Mouse (Mus musculus) retina, adult 2 months (tissue): Measurements from ENCODE around the gene 1700025G04Rik.

Experiments
- DNase-seq: peaks from one replicate; pipeline ENCODE4 v3.0.0-alpha.2; 2012; ENCODE audit warnings: low read depth, low spot score

The 1700025G04Rik gene

DNA sequence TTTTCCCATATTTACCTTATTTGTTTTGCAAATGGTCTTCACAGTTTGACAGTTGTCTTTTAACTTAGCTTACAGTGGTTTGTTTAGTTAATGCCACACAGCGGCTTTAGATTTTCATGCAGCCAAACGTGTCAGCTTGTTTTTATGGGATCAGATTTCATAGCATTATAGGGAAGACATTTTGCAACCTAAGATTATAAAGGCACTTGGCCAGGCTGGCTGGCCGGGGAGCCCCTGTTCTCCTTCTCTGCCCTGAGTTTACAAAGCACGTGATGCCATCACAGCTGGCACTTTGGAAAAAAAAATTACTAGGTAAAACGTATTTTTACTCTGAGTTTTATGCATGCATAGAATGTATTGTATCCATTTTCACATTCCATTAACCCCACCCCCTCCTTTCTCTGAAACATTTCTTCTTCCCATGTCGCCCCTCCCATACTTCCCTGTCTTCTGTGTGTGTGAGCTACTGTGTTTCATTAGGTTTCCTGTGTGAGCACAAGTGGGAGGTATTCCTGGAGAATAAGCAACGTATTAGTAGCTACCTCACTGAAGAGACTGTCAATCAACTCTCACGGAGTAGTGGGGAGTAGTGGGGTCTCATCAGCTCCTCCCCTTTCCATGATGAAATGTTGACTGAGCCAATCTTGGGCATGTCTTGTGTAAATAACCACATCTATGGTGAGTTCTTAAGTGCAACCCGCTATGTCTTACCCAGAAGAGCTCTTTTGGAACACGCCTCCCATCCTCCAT lies 93.8 kb downstream of the 1700025G04Rik start:
- DNase-seq = no peak

DNA sequence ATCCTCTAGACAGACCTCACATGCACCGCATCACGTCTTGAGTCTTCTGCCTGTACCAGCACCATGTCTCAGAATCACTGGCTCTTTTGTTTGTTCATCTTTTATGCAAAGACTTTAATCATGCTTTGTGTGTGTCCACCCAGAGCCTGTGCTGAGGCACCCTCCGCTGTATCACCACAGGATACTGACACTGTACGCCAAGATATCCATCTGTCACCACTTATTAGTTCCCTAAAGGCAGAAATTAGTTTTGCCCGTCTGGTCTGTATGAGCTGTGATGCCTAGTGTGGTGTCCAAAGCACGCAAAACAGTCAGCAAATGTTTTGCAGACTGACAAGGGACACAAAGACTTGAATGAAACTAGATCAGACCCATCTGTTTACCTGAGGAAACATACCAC lies 95.7 kb downstream of the 1700025G04Rik start:
- no peak for DNase-seq

- no peak for DNase-seq
Observed at GRCm38 (mm10) chr1:151991505-151991904, 98.4 kb downstream of the 1700025G04Rik start.

GRCm38 (mm10) chr1:151990615-151991014 lies 99.3 kb downstream of the 1700025G04Rik start:
- DNase-seq = no peak

GRCm38 (mm10) chr1:151988713-151989112 lies 101.2 kb downstream of the 1700025G04Rik start:
- DNase-seq = no peak

DNA sequence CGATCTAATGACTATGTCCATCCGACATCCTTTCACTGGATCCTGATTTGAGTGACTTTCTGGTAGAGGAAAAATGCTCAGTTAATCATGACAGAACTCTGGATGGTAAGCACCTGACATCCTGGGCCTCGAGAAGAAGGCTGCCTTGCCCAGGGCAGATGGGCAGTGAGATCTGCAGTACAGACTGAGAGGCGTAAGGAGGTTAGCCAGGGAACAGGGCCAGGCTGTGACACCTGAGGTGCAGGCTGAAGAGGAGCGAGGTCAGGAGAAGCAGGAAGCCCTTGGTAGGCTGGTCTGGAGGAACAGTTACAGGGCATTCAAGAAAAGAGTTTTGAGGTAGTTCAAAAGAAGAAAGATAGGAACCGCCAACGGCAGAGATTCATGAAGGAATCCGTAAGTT lies 101.9 kb downstream of the 1700025G04Rik start:
- no peak for DNase-seq

DNA sequence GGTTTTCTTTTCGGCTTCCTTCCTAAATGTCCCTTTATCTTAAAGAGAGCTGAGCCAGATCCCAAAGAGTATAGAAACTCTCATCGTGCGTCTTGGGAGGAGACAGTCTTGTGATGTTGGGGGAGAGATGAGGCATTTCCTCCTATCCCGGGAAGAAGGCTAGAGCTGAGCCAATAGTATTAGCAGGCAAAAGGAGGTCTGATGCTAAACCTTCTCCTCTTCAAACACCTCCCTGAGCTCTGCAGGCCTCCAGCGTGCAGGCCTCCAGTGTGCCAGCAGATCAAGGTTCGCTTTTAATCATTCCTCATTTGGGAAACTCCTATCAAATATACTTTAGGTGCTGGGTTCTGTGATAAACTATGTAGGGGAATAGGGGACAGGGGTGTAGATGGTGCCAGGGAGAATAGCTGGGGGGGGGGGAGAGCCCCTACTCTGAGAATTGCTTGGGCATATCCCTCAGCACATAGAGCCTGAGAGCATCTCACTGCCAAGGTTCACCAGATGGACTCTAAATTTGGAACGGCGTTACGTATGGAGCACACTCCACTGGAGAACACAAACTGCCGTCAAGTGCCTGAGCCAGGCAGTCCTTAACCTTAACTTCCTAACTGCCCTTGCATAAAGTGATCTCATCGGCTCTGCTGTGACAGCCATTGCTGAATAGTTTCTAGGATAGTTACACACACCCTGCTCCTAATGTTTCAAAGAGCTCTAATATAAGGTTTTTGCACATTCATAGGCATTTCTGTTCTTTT lies 103.7 kb downstream of the 1700025G04Rik start:
- no peak for DNase-seq

DNA sequence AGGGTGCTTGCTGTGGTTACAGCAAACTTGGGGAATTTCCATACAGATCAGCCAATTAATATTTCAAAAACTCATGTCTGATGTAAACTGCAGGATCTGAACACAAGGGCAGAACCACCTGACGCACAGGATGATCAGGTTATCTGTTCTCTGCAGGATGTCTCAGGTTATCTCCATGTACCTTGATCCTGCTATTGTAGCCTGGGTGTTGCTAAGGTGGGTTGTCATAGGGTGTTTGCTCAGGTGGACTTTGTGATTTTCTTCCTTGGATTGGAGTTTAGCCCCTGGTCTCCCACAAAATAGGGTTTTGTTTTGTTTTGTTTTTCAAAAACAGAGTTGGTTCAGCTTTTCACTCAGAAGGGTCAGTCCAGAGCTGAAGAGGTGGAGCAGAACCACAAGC lies 104.9 kb downstream of the 1700025G04Rik start:
- DNase-seq = no peak

GRCm38 (mm10) chr1:151983991-151984390 lies 105.9 kb downstream of the 1700025G04Rik start:
- DNase-seq = no peak

DNA sequence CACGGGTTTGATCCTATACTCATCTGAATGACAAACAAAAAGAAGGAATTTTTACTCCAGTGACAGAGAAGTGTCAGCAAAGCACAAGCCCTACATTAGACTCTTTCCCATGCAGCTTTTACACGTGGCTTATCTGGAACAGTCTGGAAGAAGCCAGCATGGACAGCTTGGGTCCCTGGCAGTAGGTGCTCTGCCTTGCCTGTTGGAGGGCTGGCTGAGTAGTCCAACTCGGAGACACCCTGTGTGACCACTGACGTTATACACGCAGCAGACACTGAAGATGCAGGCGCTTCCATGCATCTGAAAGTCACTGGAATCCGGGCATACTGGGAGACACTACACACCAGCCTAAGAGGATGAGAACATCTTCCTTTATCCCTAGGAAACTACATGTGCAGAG lies 109.4 kb downstream of the 1700025G04Rik start:
- DNase-seq = no peak

- DNase-seq = no peak
Observed at GRCm38 (mm10) chr1:151979803-151980456, 110.0 kb downstream of the 1700025G04Rik start.

DNA sequence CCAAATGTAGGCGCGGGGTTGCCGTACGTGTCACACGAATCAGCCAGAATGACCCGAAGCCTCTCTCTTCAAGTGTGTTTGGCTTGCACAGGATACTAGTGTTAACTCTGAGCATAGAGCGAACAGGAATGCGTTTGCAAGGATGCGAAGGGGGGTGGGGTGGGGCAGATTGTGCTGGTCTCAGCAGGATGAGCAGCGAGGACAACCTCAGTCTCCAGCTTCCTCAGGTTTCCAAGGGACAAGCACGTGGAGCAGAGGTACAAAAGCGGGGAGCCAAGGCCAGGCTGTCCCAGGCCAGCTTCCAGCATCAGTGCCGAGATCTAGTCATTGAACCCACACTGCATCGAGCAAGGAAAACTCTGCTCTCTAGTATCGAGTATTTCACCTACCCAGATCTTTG lies 111.2 kb downstream of the 1700025G04Rik start:
- no peak for DNase-seq

DNA sequence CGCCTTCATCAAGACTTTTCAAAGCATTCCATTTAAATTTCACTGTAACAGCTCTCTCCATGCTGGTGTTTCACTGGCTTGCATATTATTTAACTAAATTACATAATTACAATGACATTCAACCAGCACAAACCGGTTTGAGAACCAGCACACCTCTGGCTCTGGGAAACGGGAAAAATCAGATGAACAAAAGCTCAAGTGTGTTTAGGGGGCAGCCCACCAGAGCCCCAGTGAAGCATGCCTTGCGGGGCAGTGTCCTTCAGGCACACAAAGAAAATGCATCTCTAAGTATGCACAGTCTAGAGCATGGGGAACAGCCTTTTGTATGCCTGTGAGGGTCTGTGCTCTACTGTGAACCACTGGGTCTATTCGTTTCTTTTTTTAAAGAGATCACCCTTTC lies 112.3 kb downstream of the 1700025G04Rik start:
- DNase-seq = no peak

- no peak for DNase-seq
Observed at GRCm38 (mm10) chr1:151976850-151977249, 113.1 kb downstream of the 1700025G04Rik start.

DNA sequence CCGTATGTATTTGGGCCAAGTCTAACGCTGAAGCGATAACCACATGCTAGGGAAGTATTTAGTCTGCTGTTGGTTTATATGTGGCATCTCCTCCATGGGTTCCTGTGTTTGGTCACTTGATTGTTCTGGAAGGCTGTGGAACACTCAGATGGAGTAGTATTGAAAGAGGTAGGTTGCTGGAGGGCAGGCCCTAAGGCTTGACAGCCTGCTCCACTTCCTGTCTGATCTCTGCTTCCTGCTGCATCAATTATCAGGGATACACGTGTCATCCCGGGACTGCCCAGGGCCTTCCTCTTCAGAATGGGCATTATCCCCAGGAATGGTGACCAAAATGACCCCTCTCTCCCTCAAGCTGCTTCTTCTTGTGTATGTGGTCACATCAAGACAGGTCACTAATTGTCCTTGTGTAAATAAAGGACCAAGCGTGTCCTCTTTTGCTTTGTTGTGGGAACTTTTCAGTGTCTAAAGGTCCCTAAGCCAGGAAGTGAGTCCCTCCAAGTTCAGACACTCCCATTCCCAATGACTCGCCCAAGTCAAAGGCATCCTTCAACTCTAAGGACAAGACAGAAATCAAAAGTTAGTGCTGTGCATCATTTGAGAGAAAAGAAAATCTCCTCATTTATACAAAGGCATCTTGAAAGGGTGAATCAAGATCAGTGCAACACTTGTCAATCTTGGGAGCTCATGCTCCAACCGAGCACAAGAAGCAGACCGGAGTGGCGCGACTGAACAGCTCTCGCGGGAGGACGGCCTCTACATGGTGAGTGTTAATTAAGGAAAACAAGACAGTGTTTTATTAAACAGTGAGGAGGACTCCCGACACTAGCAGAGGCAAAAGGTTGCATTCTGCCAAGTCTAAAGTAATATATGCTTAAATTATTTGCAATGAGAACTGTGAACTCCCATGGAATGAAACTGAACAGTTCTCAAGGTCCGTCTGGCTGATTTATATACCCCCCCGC lies 114.2 kb downstream of the 1700025G04Rik start:
- DNase-seq = no peak

DNA sequence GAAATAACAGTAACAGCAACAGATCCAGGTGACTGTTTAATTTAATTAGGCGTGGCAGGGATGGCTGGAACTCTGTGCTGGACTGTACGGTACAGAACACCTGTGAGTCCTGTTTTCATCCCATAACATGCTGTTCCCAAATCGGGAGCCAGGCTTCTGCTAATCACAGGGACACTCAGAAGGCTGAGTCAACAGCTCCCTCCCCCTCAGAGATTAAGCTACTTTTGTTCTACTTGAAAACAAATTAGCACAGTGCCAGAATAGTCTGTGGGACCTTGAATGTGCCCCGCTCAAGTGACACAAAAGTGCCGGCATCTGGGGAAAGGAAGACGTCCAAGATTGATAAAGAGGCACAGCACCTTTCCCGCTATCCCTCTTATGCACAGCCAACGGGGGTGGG lies 115.0 kb downstream of the 1700025G04Rik start:
- DNase-seq = no peak

- DNase-seq = no peak
Observed at GRCm38 (mm10) chr1:151974424-151974823, 115.5 kb downstream of the 1700025G04Rik start.

GRCm38 (mm10) chr1:151973110-151973700 lies 116.7 kb downstream of the 1700025G04Rik start:
- no peak for DNase-seq

DNA sequence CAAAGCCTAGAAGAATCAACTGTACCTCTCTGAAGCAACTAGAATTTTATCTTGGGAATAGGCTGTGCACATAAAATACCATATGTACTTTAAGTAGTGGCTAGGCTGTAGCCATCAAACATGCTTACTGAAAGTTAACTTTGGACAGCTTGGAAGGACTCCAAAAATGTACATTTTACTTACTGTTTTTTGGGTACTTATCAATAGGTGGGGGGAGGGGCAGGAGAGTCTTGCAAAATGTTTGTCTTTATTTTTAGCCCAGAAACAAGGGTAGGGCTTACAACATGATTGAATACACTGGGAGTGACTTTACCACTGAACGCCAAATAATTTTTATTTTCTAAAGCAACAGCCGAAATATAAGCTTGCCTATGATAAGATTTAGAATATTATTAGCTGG lies 118.3 kb downstream of the 1700025G04Rik start:
- no peak for DNase-seq

GRCm38 (mm10) chr1:151968126-151968525 lies 121.8 kb downstream of the 1700025G04Rik start:
- no peak for DNase-seq

GRCm38 (mm10) chr1:151964811-151965210 lies 125.1 kb downstream of the 1700025G04Rik start:
- DNase-seq = no peak
